13 mouse cellular contexts compared by ENCODE assay signal in the genomic region with DNA sequence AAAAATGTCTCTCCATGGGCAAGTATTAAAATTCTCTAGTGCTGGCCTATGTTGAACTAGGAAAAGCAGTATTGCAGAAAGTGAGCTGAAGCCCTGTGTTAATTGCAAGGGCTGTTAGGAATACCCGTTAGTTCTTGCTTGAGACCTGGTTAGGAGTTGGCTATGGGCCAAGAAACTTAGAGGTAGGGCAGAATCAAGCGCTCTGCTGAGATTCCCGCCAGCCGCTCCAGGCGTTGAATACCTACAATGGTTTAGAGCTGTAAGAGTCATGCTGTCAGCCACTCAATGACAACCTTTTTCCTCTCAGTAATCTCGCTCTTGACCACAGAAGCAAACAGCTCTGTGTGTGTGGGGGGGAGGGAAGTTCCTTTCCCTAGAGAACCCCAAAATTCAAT.
DNase-seq lines count a peak whose midpoint lies in the region; ATAC-seq lines count a peak whose summit lies in the region.
"Had no signal": no experiment of that assay in that cellular context is flagged by ENCODE, and none has a peak within 500 bp of the region (broad histone marks: within the 10 kb centered on the region; RNA-seq: fewer than 3 reads in every experiment).

No protein-coding gene starts in this region.

- intact Hi-C loops in left cerebral cortex, postnatal 25 days (cut with DNase I) = no loop called here

- DNase-seq in hindbrain, embryonic 14.5 days (ENCODE audit: low spot score) = no peak
- peak; percentile 14 for DNase-seq in R1 (ENCODE audit: low read depth, low spot score)
- peak; percentile 41 to 42 for DNase-seq in kidney, postnatal 36 days
- no peak for DNase-seq in left cerebral cortex, adult 9 months (ENCODE audit: low spot score in 2 of 2)
- DNase-seq in left cerebral cortex, postnatal 25 days (ENCODE audit: low spot score in 2 of 2) = no peak
- DNase-seq: cerebellum, adult 2 months; thymus, adult 2 months had no signal

- H3K4me1 ChIP-seq in hindbrain, embryonic 14.5 days (replicated peaks; ENCODE audit: control insufficient read depth, insufficient read depth, low read length) = no peaks in the 10 kb centered on the region
- H3K4me1 ChIP-seq in hindbrain, embryonic 16.5 days (ENCODE audit: control insufficient read depth, insufficient read depth, low read depth, low read length) = no peaks in the 10 kb centered on the region
- H3K4me1 ChIP-seq in embryonic facial prominence, embryonic 13.5 days = peaks cover 5% of the 10 kb centered on the region
- H3K4me1 ChIP-seq: intestine, embryonic 15.5 days had no signal

- no peak overlapping the region for H3K4me3 ChIP-seq in hindbrain, embryonic 14.5 days (replicated peaks; ENCODE audit: low read length)
- H3K4me3 ChIP-seq in hindbrain, embryonic 16.5 days (ENCODE audit: low read length) = no peak overlapping the region
- no peak overlapping the region for H3K4me3 ChIP-seq in embryonic facial prominence, embryonic 13.5 days
- H3K4me3 ChIP-seq: intestine, embryonic 15.5 days; left cerebral cortex, adult 2 months had no signal

- no peaks in the 10 kb centered on the region for H3K27me3 ChIP-seq in hindbrain, embryonic 14.5 days (ENCODE audit: control insufficient read depth, insufficient read depth, low read length)
- H3K27me3 ChIP-seq in hindbrain, embryonic 16.5 days (replicated peaks; ENCODE audit: control insufficient read depth, insufficient read depth, low read length) = no peaks in the 10 kb centered on the region
- no peaks in the 10 kb centered on the region for H3K27me3 ChIP-seq in embryonic facial prominence, embryonic 13.5 days
- H3K27me3 ChIP-seq: CH12.LX; intestine, embryonic 15.5 days had no signal

- no peaks in the 10 kb centered on the region; the same call in 1 of the 2 replicates for H3K9me3 ChIP-seq in hindbrain, embryonic 14.5 days (ENCODE audit: control insufficient read depth, low read length)
- H3K9me3 ChIP-seq in hindbrain, embryonic 16.5 days (ENCODE audit: control insufficient read depth, low read length) = peaks cover 5% of the 10 kb centered on the region; the same call in 1 of the 2 replicates
- H3K9me3 ChIP-seq in embryonic facial prominence, embryonic 13.5 days = peaks cover 6% of the 10 kb centered on the region; the same call in 1 of the 2 replicates
- H3K9me3 ChIP-seq: intestine, embryonic 15.5 days had no signal

- 78% methylated on average over 6 of the region's 6 CpGs for WGBS in hindbrain, embryonic 14.5 days
- WGBS in hindbrain, embryonic 16.5 days = 80% methylated on average over 6 of the region's 6 CpGs
- 59% methylated on average over 6 of the region's 6 CpGs for WGBS in embryonic facial prominence, embryonic 13.5 days

- H3K36me3 ChIP-seq in hindbrain, embryonic 14.5 days (replicated peaks; ENCODE audit: control insufficient read depth, insufficient read depth) = no peaks in the 10 kb centered on the region
- no peaks in the 10 kb centered on the region for H3K36me3 ChIP-seq in hindbrain, embryonic 16.5 days (ENCODE audit: control insufficient read depth, insufficient read depth, low read length)
- H3K36me3 ChIP-seq in embryonic facial prominence, embryonic 13.5 days = no peaks in the 10 kb centered on the region
- H3K36me3 ChIP-seq: intestine, embryonic 15.5 days had no signal

- no peak overlapping the region for H3K27ac ChIP-seq in hindbrain, embryonic 14.5 days
- no peak overlapping the region for H3K27ac ChIP-seq in hindbrain, embryonic 16.5 days (ENCODE audit: low read depth, low read length)
- 0 out of 2 replicates have a peak overlapping the region, but pooled peaks have one; percentile 22 for H3K27ac ChIP-seq in embryonic facial prominence, embryonic 13.5 days
- H3K27ac ChIP-seq: intestine, embryonic 15.5 days; left cerebral cortex, adult 2 months had no signal

- H3K4me2 ChIP-seq in hindbrain, embryonic 14.5 days (replicated peaks) = no peak overlapping the region
- no peak overlapping the region for H3K4me2 ChIP-seq in hindbrain, embryonic 16.5 days (ENCODE audit: low read length)
- H3K4me2 ChIP-seq in embryonic facial prominence, embryonic 13.5 days = peak overlapping the region; percentile 9; the same call in 1 of the 2 replicates
- H3K4me2 ChIP-seq: intestine, embryonic 15.5 days had no signal

- no peak overlapping the region for H3K9ac ChIP-seq in hindbrain, embryonic 14.5 days
- H3K9ac ChIP-seq in hindbrain, embryonic 16.5 days (ENCODE audit: low read depth, low read length) = no peak overlapping the region
- H3K9ac ChIP-seq in embryonic facial prominence, embryonic 13.5 days = no peak overlapping the region
- H3K9ac ChIP-seq: intestine, embryonic 15.5 days had no signal

- 0 out of 2 replicates have a peak, but pooled peaks have one; percentile 37 for ATAC-seq in hindbrain, embryonic 14.5 days (ENCODE audit: low FRiP score)
- ATAC-seq in hindbrain, embryonic 16.5 days = no peak
- no peak for ATAC-seq in embryonic facial prominence, embryonic 13.5 days (ENCODE audit: insufficient number of reproducible peaks, insufficient read depth, low FRiP score, low TSS enrichment, low read depth)
- ATAC-seq: intestine, embryonic 15.5 days; midbrain, embryonic 16.5 days had no signal

Comparison
In these comparisons a context has a peak if more than half of its experiments do, and no peak if none do; other contexts are left out.
1. DNase-seq: peak in R1 (single experiment) and kidney, postnatal 36 days (2 of 2); none in hindbrain, embryonic 14.5 days (single experiment), left cerebral cortex, adult 9 months (0 of 2) and left cerebral cortex, postnatal 25 days (0 of 2).